ENCODE assay signal across 24 mouse cellular contexts in the genomic region with DNA sequence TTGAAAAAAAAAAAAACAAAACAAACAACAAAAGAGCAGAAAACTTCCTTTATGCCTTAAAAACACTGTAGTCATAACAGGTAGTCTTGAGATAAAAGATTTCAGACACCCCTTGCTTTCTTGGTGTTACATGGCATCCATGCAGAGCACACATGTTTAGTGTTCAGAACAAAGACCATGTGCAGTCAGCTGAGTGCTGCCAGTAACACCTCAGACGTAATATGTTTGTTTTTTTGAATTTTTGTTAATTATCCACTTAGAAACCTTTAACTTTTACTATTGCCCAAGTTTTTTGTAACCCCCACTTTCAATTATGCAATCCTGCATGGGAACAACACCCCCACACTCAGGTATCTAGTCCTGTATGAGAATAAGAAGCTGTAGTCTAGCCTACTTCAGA.
"Had no signal": no experiment of that assay in that cellular context is flagged by ENCODE, and none has a peak within 500 bp of the region (broad histone marks: within the 10 kb centered on the region; RNA-seq: fewer than 3 reads in every experiment).

No protein-coding gene starts in this region.

- H3K27me3 ChIP-seq: heart, embryonic 13.5 days; heart, embryonic 15.5 days; hindbrain, embryonic 13.5 days; hindbrain, embryonic 15.5 days; kidney, embryonic 15.5 days; limb, embryonic 12.5 days; liver, embryonic 13.5 days had no signal

- H3K4me2 ChIP-seq: heart, embryonic 11.5 days; heart, embryonic 13.5 days; heart, embryonic 15.5 days; hindbrain, embryonic 13.5 days; hindbrain, embryonic 15.5 days; kidney, embryonic 15.5 days; limb, embryonic 12.5 days; liver, embryonic 13.5 days had no signal

- DNase-seq: forebrain, postnatal 0 days; gastrocnemius, postnatal 14 days; gastrocnemius, postnatal 36 days; heart, adult 11 months; heart, adult 2 months; heart, postnatal 14 days; heart, postnatal 36 days; kidney, adult 18-20 months; kidney, postnatal 14 days; layer of hippocampus, adult 9-11 months; liver, embryonic 13.5 days; lung, adult 18-20 months had no signal

- H3K9ac ChIP-seq: forebrain, postnatal 0 days; heart, embryonic 13.5 days; heart, embryonic 15.5 days; hindbrain, embryonic 13.5 days; hindbrain, embryonic 15.5 days; kidney, embryonic 15.5 days; limb, embryonic 12.5 days; liver, embryonic 13.5 days had no signal

- ATAC-seq: forebrain, postnatal 0 days; hindbrain, postnatal 0 days; intestine, embryonic 16.5 days had no signal

- H3K27ac ChIP-seq: heart, adult 2 months; heart, embryonic 13.5 days; heart, embryonic 15.5 days; hindbrain, embryonic 13.5 days; hindbrain, embryonic 15.5 days; hindbrain, postnatal 0 days; kidney, embryonic 15.5 days; kidney, postnatal 0 days; left cerebral cortex, adult 2 months; limb, embryonic 10.5 days; limb, embryonic 12.5 days had no signal

- H3K4me1 ChIP-seq: heart, embryonic 13.5 days; heart, embryonic 15.5 days; hindbrain, embryonic 13.5 days; hindbrain, embryonic 15.5 days; kidney, embryonic 15.5 days; limb, embryonic 10.5 days; limb, embryonic 12.5 days had no signal

- H3K36me3 ChIP-seq: heart, embryonic 13.5 days; heart, embryonic 15.5 days; hindbrain, embryonic 13.5 days; hindbrain, embryonic 15.5 days; kidney, embryonic 15.5 days; limb, embryonic 10.5 days; limb, embryonic 12.5 days; liver, embryonic 13.5 days had no signal

- H3K9me3 ChIP-seq: heart, embryonic 13.5 days; heart, embryonic 15.5 days; hindbrain, embryonic 13.5 days; hindbrain, embryonic 15.5 days; kidney, embryonic 15.5 days; limb, embryonic 10.5 days; limb, embryonic 12.5 days; liver, embryonic 13.5 days had no signal

- H3K4me3 ChIP-seq: heart, adult 2 months; heart, embryonic 13.5 days; heart, embryonic 15.5 days; hindbrain, embryonic 13.5 days; hindbrain, embryonic 15.5 days; kidney, embryonic 15.5 days; left cerebral cortex, adult 2 months; limb, embryonic 10.5 days; limb, embryonic 12.5 days; liver, embryonic 13.5 days had no signal
